ENCODE assay signal across 27 mouse cellular contexts in the genomic region with DNA sequence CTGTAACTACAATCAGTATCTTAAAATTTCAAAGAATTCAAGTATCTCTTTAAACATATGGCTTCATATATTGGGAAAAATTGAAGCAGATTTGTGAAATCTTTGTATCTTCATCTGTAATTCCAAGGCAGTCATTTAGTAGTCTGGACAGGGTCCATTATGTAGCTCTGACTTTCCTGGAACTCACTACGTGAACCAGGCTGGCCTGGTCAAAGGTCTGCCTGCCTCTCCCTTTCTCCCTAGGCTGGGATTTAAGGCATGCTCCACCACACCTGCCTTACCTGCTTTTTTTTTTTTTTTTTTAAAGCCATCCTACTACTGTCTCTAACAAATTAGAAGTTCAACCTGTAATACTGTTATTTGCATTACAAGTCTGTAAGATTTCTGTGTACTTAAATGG. TPM values are rescaled to one million over a fixed set of nuclear protein-coding genes. Genes with fewer than 3 reads are reported as not detected.
DNase-seq lines count a peak whose midpoint lies in the region; ATAC-seq and TF ChIP-seq lines count a peak whose summit lies in the region.
"Had no signal": no experiment of that assay in that cellular context is flagged by ENCODE, and none has a peak within 500 bp of the region (broad histone marks: within the 10 kb centered on the region; RNA-seq: fewer than 3 reads in every experiment).

No protein-coding gene starts in this region.

- TF ChIP-seq CTCF in liver, adult 2 months (IDR thresholded peaks at IDR 0.05; ENCODE audit: low read depth, low read length) = no peak

- ATAC-seq in heart, embryonic 12.5 days (ENCODE audit: insufficient number of reproducible peaks, low FRiP score) = no peak
- no peak for ATAC-seq in liver, embryonic 11.5 days (replicated peaks; ENCODE audit: low FRiP score)
- ATAC-seq in stomach, embryonic 16.5 days (ENCODE audit: insufficient read depth, low FRiP score) = peak; percentile 50; the same call in 1 of the 2 replicates
- ATAC-seq: activated CD4-positive, CD25-positive, alpha-beta regulatory T cell, adult 4 months; forebrain, embryonic 15.5 days; midbrain, embryonic 13.5 days had no signal

- H3K79me2 ChIP-seq in liver, adult 2 months (ENCODE audit: control insufficient read depth, insufficient read depth, low read length) = no peaks in the 10 kb centered on the region

- WGBS in heart, embryonic 12.5 days = 79% methylated on average over 1 of the region's 1 CpGs
- 6% methylated on average over 1 of the region's 1 CpGs for WGBS in liver, adult 2 months
- 74% methylated on average over 1 of the region's 1 CpGs for WGBS in liver, embryonic 11.5 days
- WGBS in stomach, embryonic 16.5 days = 45% methylated on average over 1 of the region's 1 CpGs

- H3K4me2 ChIP-seq in heart, embryonic 12.5 days = no peak overlapping the region
- no peak overlapping the region for H3K4me2 ChIP-seq in liver, embryonic 11.5 days
- H3K4me2 ChIP-seq in stomach, embryonic 16.5 days (ENCODE audit: low read depth, low read length) = no peak overlapping the region
- H3K4me2 ChIP-seq: embryonic facial prominence, embryonic 12.5 days; forebrain, embryonic 15.5 days; heart, embryonic 11.5 days; hindbrain, embryonic 14.5 days; limb, embryonic 13.5 days; liver, embryonic 13.5 days; midbrain, embryonic 13.5 days; neural tube, embryonic 13.5 days had no signal

- H3K4me1 ChIP-seq in heart, embryonic 12.5 days (replicated peaks) = no peaks in the 10 kb centered on the region
- no peaks in the 10 kb centered on the region; the same call in 1 of the 2 replicates for H3K4me1 ChIP-seq in liver, adult 2 months (ENCODE audit: control insufficient read depth, insufficient read depth, low read length)
- no peaks in the 10 kb centered on the region for H3K4me1 ChIP-seq in liver, embryonic 11.5 days (replicated peaks; ENCODE audit: control insufficient read depth, insufficient read depth, low read length)
- no peaks in the 10 kb centered on the region for H3K4me1 ChIP-seq in stomach, embryonic 16.5 days (ENCODE audit: control insufficient read depth, insufficient read depth, low read length)
- H3K4me1 ChIP-seq: embryonic facial prominence, embryonic 12.5 days; forebrain, embryonic 15.5 days; limb, embryonic 13.5 days; midbrain, embryonic 13.5 days; neural tube, embryonic 13.5 days had no signal

- H3K36me3 ChIP-seq in heart, embryonic 12.5 days = peaks cover 56% of the 10 kb centered on the region
- peaks cover 18% of the 10 kb centered on the region for H3K36me3 ChIP-seq in liver, adult 2 months (ENCODE audit: control insufficient read depth, insufficient read depth, low read length)
- H3K36me3 ChIP-seq in liver, embryonic 11.5 days (ENCODE audit: control insufficient read depth, insufficient read depth, low read length) = peaks cover 28% of the 10 kb centered on the region
- H3K36me3 ChIP-seq in stomach, embryonic 16.5 days (ENCODE audit: control insufficient read depth, insufficient read depth, low read length) = peaks cover 14% of the 10 kb centered on the region

- DNase-seq in heart, adult 11 months = peak; percentile 56
- DNase-seq in liver, adult 2 months (ENCODE audit: extremely low read depth, low read depth, low spot score) = peak; percentile 66
- no peak for DNase-seq in liver, embryonic 11.5 days (ENCODE audit: low spot score)
- DNase-seq in cerebellum, adult 9-11 months = no peak
- no peak for DNase-seq in layer of hippocampus, adult 18-20 months (ENCODE audit: low spot score in 2 of 2)
- DNase-seq: adrenal gland, adult 2 months; cerebellum, adult 8-10 months; embryo, embryonic 11 days; gastrocnemius, postnatal 25 days; heart, adult 18-20 months; heart, postnatal 4 days; liver, embryonic 13.5 days; lung, adult 18-20 months; lung, postnatal 10 days; right cerebral cortex, postnatal 4 days had no signal

- no peak overlapping the region for H3K9ac ChIP-seq in heart, embryonic 12.5 days
- H3K9ac ChIP-seq in liver, adult 2 months (ENCODE audit: low read depth, low read length) = no peak overlapping the region
- no peak overlapping the region for H3K9ac ChIP-seq in liver, embryonic 11.5 days (ENCODE audit: low read depth, low read length)
- no peak overlapping the region for H3K9ac ChIP-seq in stomach, embryonic 16.5 days (ENCODE audit: low read length)
- H3K9ac ChIP-seq: embryonic facial prominence, embryonic 12.5 days; forebrain, embryonic 15.5 days; hindbrain, embryonic 14.5 days; limb, embryonic 13.5 days; liver, embryonic 13.5 days; midbrain, embryonic 13.5 days; neural tube, embryonic 13.5 days had no signal

- no peak for TF ChIP-seq POLR2A in liver, adult 2 months (IDR thresholded peaks at IDR 0.05; ENCODE audit: extremely low read depth, insufficient read depth, low read length)

- H3K4me3 ChIP-seq in heart, embryonic 12.5 days = no peak overlapping the region
- no peak overlapping the region for H3K4me3 ChIP-seq in liver, adult 2 months (ENCODE audit: insufficient read depth, low read depth, low read length)
- no peak overlapping the region for H3K4me3 ChIP-seq in liver, embryonic 11.5 days (ENCODE audit: low read depth, low read length)
- H3K4me3 ChIP-seq in stomach, embryonic 16.5 days (replicated peaks; ENCODE audit: low read length) = no peak overlapping the region
- H3K4me3 ChIP-seq: embryonic facial prominence, embryonic 12.5 days; forebrain, embryonic 15.5 days; limb, embryonic 13.5 days; liver, embryonic 13.5 days; midbrain, embryonic 13.5 days; neural tube, embryonic 13.5 days had no signal

- H3K9me3 ChIP-seq in heart, embryonic 12.5 days (replicated peaks) = no peaks in the 10 kb centered on the region
- H3K9me3 ChIP-seq in liver, embryonic 11.5 days (ENCODE audit: control insufficient read depth, low read length) = no peaks in the 10 kb centered on the region
- no peaks in the 10 kb centered on the region for H3K9me3 ChIP-seq in stomach, embryonic 16.5 days (replicated peaks; ENCODE audit: control insufficient read depth, low read length)
- H3K9me3 ChIP-seq: embryonic facial prominence, embryonic 12.5 days; forebrain, embryonic 15.5 days; liver, embryonic 13.5 days; midbrain, embryonic 13.5 days; neural tube, embryonic 13.5 days had no signal

- H3K27ac ChIP-seq in heart, embryonic 12.5 days (ENCODE audit: poor library complexity, severe bottlenecking) = no peak overlapping the region
- H3K27ac ChIP-seq in liver, adult 2 months (replicated peaks; ENCODE audit: insufficient read depth, low read depth, low read length) = no peak overlapping the region
- H3K27ac ChIP-seq in liver, embryonic 11.5 days (ENCODE audit: low read depth, low read length) = no peak overlapping the region
- H3K27ac ChIP-seq in stomach, embryonic 16.5 days (ENCODE audit: low read length) = no peak overlapping the region
- H3K27ac ChIP-seq: embryonic facial prominence, embryonic 12.5 days; forebrain, embryonic 15.5 days; hindbrain, embryonic 14.5 days; limb, embryonic 13.5 days; liver, embryonic 13.5 days; macrophage; midbrain, embryonic 13.5 days; neural tube, embryonic 13.5 days had no signal

- H3K27me3 ChIP-seq in heart, embryonic 12.5 days (replicated peaks) = no peaks in the 10 kb centered on the region
- H3K27me3 ChIP-seq in liver, adult 2 months (ENCODE audit: control insufficient read depth, insufficient read depth, low read length) = no peaks in the 10 kb centered on the region
- no peaks in the 10 kb centered on the region for H3K27me3 ChIP-seq in liver, embryonic 11.5 days (replicated peaks; ENCODE audit: control insufficient read depth, insufficient read depth, low read length)
- H3K27me3 ChIP-seq in stomach, embryonic 16.5 days (ENCODE audit: control insufficient read depth, insufficient read depth, low read length) = no peaks in the 10 kb centered on the region
- H3K27me3 ChIP-seq: CH12.LX; embryonic facial prominence, embryonic 12.5 days; forebrain, embryonic 15.5 days; limb, embryonic 13.5 days; liver, embryonic 13.5 days; midbrain, embryonic 13.5 days; neural tube, embryonic 13.5 days had no signal

RNA-seq across cellular contexts. Expression of a gene that starts 10.8 kb away (rescaled TPM):
- 5.2 and 5.8 TPM in 2 replicates for polyA plus RNA-seq in heart, embryonic 12.5 days (2016; fragmentation: Nextera tagmentation; extraction: Ambion mirVana)
- 2.0 and 2.2 TPM in 2 replicates for total RNA-seq in liver, adult 2 months (2014; rRNA removed)
- 0.17 and 0.31 TPM in 2 replicates for polyA plus RNA-seq in liver, adult 2 months (2012; rRNA removed)
- polyA plus RNA-seq in liver, embryonic 11.5 days (2014; fragmentation: Nextera tagmentation; extraction: Ambion mirVana) = 10.0 and 11.8 TPM in 2 replicates
- polyA plus RNA-seq in stomach, embryonic 16.5 days (2015; fragmentation: Nextera tagmentation; extraction: Ambion mirVana) = 6.8 and 9.5 TPM in 2 replicates
- total RNA-seq in layer of hippocampus, adult 18-20 months (2021) = under 1 TPM in 1 of 2 experiments, not detected in 1; 0.10 TPM

RNA-seq across cellular contexts. Expression of a gene that starts 45.6 kb away (rescaled TPM):
- 20.3 and 21.2 TPM in 2 replicates for polyA plus RNA-seq in heart, embryonic 12.5 days (2016; fragmentation: Nextera tagmentation; extraction: Ambion mirVana)
- 3.2 and 3.7 TPM in 2 replicates for total RNA-seq in liver, adult 2 months (2014; rRNA removed)
- polyA plus RNA-seq in liver, adult 2 months (2012; rRNA removed) = 2.0 and 3.4 TPM in 2 replicates
- 37.5 and 39.9 TPM in 2 replicates for polyA plus RNA-seq in liver, embryonic 11.5 days (2014; fragmentation: Nextera tagmentation; extraction: Ambion mirVana)
- polyA plus RNA-seq in stomach, embryonic 16.5 days (2015; fragmentation: Nextera tagmentation; extraction: Ambion mirVana) = 22.2 and 23.0 TPM in 2 replicates
- 10 to 100 TPM; 20.0 to 22.0 TPM for total RNA-seq in layer of hippocampus, adult 18-20 months (2021)

Comparison
In these comparisons a context has a peak if more than half of its experiments do, and no peak if none do; other contexts are left out.
1. DNase-seq: peak in heart, adult 11 months (single experiment) and liver, adult 2 months (single experiment); none in liver, embryonic 11.5 days (single experiment), cerebellum, adult 9-11 months (single experiment) and layer of hippocampus, adult 18-20 months (0 of 2).